Mouse (Mus musculus) cerebellum, adult 18-20 months (tissue): ENCODE measurements around the gene Ralgps1.

Experiments used
- DNase-seq, 2 experiments: peaks; one replicate each; pipeline ENCODE4 v3.0.0; 2021

Gene Ralgps1

DNA sequence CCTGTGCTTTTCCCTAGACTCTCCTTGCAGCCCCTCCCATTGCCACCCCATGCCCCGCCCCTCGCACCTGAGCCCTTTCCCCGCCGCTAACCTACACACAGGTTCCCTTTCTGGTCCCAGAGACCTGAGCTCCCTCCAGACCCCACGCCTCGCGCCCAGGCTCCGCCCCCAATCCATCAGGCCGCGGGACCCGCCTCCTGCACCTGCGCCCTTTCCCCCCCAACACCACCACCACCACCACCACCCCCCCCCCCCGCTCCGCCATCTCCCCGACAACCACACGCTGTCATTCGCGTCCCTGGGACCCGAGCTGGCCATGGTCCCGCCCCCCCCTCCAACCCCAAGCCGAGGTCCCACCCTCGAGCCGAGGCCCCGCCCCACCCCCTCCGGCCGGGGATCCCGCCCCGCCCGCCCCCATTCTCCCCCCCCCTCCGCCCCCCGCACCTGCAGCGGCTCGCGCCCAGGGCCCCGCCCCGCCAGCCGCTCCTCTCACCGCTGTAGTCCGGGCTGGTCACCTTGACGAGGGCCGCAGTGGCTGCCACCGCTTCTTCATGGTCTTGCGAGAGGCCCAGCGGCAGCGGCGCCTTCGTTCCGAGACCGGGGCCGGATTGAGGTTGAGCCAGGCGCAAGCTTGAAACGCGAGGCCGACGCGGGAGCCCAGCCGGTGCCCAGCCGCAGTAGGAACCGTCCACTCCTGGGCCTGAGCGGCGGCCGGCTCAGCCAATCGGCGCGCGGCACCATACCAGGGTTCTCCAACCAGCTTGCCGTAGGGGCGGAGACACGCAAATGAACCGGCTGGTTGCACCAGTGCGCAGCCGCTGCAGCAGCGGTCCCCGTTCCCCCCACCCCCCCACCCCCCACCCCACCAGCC lies at the start of gene Ralgps1:
Gene Ralgps1, minus strand, starts transcription at position 710 of the 871 bp plus-strand sequence.
- DNase-seq, result peak; percentile 99

DNA sequence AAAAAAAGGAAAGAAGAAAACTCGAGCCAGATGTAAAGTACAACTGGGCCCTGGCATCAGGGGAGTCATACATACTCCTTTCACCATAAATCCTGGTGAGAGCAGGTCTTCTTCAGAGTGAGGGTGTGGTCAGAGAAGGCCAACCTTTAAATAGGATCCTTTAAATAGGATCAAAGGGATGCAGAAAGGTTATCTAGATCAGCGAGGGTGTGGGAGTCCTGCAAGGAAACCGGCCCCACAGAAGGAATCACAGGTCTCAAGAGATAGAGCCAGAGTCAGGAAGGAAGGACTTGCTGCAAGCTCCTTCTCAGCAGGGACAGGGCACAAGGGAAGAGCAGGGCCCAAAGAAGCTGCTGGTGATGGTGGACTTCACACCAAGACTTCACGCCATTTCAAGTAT lies 46.2 kb upstream of the Ralgps1 start:
- DNase-seq, result no peak

GRCm38 (mm10) chr2:33414019-33414418 lies 42.7 kb upstream of the Ralgps1 start:
- no peak for DNase-seq

DNA sequence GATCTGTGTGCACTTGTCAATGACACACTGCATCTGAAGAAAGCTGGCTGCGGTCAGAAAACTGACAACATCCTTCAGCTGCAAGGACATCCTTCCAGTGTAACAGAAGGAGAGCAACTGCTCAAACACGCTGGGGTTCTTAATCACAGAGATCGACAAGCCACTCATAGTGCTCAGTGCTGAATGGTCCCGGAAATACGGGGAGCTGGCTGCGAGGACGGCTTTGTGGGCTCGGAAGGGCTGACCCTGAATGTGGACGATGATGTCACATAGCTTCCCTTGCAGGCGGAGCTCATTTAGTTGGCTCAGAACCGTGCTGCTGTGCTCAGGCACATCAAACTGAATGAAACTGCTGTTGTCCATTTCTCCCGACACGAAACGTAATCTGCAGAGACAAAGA lies 40.8 kb upstream of the Ralgps1 start:
- DNase-seq, result no peak

DNA sequence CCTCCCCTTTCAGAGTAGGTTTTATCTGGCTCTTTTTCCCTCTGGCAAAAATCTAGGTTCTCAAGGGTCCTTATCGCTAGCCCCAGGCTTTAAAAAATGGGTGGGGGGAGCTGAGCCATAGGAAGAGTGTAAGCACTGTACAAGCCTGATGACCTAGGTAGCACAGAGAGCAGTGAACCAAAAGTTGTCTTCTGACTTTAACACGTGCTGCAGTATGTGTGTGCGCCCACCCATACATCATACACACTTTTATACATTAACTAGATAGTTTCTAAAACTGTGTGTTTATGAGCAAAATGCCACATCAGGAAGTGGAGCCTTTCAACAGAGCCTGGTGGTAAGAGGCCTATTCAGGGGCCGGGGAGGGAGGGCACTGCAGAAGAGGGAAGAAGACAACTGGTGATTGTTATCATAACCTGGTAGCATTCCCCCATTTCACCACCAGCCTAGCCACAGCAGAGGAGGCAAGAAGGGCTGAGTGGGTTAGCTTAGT lies 32.3 kb upstream of the Ralgps1 start:
- DNase-seq, result no peak

DNA sequence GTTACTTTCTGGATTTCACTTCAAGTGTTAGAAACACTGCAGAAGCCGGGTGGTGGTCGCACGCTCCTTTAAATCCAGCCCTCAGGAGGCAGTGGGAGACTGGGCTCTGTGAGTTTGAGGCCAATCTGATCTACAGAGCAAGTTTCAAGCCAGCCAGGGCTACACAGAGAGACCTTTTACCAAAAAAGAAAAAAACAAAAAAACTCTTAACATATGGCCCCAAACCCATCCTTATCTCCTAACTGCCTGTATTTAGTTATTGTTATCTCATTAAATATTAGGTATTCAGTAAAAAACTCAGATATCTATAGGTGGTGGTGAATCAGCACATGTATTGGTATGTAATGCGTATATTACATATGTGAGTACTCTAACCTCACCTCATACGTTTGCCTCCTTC lies 31.4 kb upstream of the Ralgps1 start:
- no peak for DNase-seq

- DNase-seq, result peak; percentile 71 to 79
These were observed 30.9 kb upstream of the Ralgps1 start for GRCm38 (mm10) chr2:33402236-33402635.

GRCm38 (mm10) chr2:33401217-33401616 lies 29.9 kb upstream of the Ralgps1 start:
- DNase-seq, result peak; percentile 60 to 69

DNA sequence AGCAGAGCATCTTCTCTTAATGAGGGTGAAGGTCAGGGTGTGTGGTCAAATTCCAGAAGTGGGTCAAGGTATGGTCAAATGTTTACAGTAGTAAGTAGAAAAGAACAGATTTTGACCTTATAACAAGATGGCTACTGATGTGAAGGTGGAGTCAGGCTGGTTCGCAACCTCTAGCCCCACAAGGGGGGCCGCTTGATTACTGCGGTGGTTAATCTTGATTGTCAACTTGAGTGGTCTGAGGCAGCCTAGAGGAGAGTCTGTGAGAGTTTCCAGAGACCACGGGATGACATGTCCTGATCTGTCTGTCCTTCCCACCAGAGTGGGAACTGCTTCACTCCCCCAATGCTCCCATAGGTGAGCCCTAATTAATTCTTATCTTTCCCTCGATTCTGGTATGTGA lies 29.3 kb upstream of the Ralgps1 start:
- DNase-seq, result no peak

DNA sequence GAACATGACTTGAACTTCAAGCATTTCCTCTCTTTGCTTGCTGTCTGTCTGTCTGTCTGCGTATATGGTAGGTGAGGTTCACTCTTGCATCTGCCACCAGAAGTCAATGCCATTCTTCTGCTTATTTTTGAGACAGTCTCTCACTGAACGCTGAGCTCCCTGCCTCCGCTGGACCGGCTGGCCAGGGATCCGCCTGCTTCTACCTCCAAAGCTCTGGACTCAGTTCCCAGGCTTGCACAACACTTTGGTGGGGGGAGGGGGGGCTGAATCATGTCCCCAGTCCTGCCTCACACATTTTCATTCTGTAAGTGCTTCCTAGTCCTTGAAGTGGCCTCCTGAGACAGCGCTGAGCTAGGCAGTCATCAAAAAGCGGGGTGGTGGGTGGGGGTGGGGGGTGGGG lies 27.8 kb upstream of the Ralgps1 start:
- DNase-seq, result no peak

GRCm38 (mm10) chr2:33397036-33397435 lies 25.8 kb upstream of the Ralgps1 start:
- DNase-seq, result no peak

- no peak for DNase-seq
These were observed 23.8 kb upstream of the Ralgps1 start for GRCm38 (mm10) chr2:33395053-33395452.

DNA sequence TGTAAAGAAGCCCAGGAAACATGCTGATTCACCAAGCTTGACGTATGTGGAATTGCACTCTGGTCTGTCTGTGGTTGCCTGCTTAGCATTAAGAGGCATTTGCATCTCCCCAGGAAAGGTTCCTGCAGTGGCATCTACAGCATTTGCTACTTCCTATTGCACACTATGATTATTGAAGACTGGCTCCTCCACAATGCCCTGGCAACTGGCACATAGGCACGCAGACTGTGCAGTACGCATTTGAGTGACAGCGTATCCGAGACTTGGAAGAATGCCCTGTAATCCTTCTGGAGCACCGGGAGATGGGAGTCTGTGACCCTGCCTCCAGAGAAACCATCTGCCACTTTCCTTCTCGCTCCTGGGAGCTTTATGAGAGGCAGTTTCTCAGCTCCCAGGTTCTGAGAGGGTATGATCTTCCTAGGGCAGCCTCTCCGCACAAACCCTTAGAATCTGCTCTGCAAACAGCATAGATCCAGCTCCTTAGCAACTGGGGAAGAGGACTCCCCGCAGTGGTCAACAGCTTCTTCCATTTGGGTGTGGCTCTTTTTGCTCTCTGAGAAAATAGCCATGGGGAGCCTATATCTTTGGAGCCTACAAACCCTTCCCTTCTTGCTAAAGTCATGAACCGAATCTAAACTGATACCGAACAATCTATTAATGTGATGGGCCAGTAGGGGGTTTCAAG lies 22.8 kb upstream of the Ralgps1 start:
- DNase-seq, result peak; percentile 69 to 80

DNA sequence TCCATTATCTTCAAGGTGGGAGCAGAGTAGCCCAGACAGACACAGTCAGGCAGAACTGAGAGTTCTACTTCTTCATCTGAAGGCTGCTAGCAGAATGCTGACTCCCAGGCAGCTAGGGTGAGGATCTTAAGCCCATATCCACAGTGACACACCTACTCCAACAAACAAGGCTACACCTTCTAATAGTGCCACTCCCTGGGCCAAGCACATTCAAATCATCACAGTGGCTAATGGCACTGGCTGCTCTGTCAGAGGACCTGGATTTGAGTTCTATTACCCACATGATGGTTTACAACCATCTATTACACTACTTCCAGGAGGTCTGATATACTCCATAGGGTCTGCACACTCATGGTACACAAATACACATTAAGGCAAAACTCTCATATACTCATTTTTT lies 21.7 kb upstream of the Ralgps1 start:
- DNase-seq, result no peak

- DNase-seq, result no peak
These were observed 542 bp upstream of the Ralgps1 start for GRCm38 (mm10) chr2:33371648-33372408.

DNA sequence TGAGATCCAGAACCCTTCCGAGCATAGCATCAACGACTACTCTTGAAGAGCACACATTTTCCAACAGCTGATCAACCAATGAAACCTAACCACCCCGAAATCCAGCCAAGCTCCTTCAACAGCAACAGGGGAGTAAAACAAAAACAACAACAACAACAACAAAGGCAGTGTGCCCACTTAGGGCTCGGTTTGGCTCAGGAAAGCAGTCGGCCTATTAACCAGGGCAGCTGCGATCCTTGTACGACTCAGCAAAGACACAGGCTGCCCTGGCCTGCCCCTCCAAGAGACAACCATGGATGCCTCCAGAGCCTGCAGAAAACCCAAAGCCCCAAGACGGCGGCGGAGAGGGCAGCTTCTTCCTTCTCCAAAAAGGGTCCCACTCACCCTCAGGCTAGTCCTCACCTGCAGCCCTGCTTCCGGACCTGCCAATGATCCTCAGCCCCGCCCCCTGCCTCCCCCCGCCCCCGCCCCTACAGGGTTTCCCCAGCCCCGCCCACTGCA lies 960 bp downstream of the Ralgps1 start:
- DNase-seq, result no peak

- no peak for DNase-seq
These were observed 1.8 kb downstream of the Ralgps1 start for GRCm38 (mm10) chr2:33369453-33369852.

DNA sequence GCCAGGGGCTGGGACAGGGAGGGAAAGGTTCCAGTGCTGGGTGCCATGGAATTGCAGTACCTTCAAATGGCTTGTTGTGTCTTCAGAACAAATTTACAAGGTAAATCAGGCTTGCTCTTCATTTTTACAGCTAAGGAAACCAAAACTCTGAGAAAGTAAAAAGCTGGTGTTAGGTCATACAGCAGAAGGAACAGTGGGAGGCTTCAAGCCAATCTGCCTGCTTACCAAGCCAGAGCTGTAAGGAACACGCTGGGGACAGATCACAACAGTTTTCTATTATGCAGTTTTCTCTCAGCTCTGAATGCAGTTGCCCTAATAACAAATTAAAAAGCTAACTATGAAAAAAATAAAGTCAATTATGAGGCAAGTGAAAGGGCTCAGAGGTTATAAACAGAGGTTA lies 2.8 kb downstream of the Ralgps1 start:
- no peak for DNase-seq

DNA sequence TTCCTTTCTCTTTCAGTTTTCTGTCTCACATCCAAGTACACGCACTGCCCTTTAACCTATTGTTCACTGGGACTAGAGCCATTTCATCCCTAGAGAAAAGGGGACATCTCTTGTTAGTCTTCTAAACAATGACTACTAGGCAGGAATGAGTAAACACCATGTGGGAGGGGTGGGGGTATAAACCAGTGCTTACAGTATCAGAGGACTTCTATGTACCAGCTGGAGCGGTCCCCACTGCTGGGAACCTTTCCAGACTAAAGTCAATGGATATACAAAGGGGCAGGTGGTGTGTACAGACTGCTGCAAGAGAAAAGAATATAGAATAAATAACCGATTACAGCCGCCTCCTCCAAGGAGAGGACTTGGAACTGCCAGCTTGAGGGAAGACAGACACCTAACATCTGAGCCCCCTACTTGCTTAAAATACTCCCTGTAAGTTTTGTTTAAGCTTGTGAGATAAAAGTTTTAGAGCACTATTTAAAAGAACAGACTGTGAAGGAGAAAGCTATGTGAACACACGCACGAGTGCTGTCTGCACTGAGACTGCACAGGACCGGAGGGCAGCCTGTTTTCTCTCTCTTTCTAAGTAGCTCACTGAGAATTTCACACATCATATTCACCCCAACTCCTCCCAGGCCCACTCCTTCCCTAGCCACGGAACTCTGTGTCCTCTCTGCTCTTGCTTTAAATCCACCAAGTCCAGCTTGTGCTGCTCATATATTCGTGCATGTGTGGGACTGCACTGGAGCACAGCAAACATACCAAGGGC lies 5.4 kb downstream of the Ralgps1 start:
- peak; percentile 19 to 41 for DNase-seq

DNA sequence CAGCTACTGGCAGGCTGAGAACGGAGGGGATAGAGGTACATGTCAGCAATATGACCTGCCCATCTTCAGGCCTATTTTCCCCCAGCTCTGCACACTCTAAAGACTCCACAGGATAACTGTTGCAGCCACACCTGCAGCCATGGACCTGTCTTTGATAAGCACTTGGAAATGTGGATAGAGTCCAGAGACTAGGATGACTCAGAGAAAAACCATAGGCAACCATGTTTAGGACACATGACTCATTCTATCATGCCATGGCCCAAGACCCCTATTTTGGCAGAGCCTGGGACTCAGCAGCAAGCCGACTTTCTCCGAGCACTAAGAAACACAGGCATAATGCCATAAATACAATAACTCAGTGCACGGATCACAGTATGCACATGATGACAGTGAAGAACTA lies 6.6 kb downstream of the Ralgps1 start:
- peak in 1 of 2 experiments; percentile 7 for DNase-seq

- DNase-seq, result no peak
These were observed 7.4 kb downstream of the Ralgps1 start for GRCm38 (mm10) chr2:33363890-33364289.

GRCm38 (mm10) chr2:33361139-33361716 lies 10.1 kb downstream of the Ralgps1 start:
- DNase-seq, result peak in 1 of 2 experiments; percentile 10
